Mouse (Mus musculus) urinary bladder, postnatal 36 days (tissue): ENCODE results near the gene Pex11b.
"Not testable (repeated sequence)": the region's sequence is repeated elsewhere in the genome, so short reads cannot be mapped to it uniquely, and the experiment has no call there.

Experiments
- DNase-seq, 2 experiments: peaks; one replicate each; pipeline ENCODE4 v3.0.0; 2022; ENCODE audit warnings: low spot score in 2 of 2, mixed read lengths in 1 of 2

Gene Pex11b

GRCm38 (mm10) chr3:96623201-96623600 lies 12.0 kb upstream of the Pex11b start:
- no peak for DNase-seq

GRCm38 (mm10) chr3:96629729-96630600 lies 5.2 kb upstream of the Pex11b start, which contains the start of gene Rbm8a:
Gene Rbm8a (plus strand): TSS chr3:96629933.
- DNase-seq = peak; percentile 94 to 95

DNA sequence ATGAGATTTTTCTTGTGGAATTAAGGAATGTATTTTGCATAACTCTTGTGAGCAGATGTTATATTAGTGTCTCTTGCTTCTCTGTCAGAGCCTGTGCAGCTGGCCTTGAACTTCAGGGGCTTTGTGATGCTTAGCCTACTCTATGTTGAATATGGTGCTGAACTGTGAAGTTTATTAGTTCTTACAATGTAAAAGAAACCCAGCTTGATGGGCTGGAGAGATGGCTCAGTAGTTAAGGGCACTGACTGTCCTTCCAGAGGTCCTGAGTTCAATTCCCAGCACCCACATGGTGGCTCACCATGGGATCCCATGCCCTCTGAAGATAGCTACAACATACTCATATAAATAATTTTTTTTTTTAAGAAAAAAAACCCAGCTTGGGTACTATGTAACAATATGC lies 3.1 kb upstream of the Pex11b start:
- DNase-seq = no peak

- no peak for DNase-seq
Observed at GRCm38 (mm10) chr3:96634015-96634414, 1.2 kb upstream of the Pex11b start.

GRCm38 (mm10) chr3:96635906-96636305 lies 730 bp downstream of the Pex11b start:
- no peak for DNase-seq

- no peak for DNase-seq
Observed at GRCm38 (mm10) chr3:96636448-96636847, 1.3 kb downstream of the Pex11b start.

DNA sequence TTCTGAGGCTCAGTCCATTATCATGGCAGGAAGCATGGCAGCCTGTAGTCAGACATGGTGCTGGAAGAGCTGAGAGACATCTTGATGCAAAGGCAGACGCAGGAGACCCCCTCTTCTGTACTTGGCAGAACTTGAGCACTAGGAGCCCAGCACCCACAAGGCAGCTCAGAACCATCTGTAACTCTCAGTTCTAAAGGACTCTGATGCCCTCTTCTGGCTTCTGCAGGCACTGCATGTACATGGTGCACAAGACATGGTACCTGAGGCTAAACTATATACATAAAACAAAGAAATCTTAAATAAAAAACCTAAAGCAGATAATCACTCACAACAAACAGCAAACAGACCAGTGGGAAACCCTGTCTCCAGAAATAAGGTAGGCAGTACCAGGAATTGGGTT lies 4.0 kb downstream of the Pex11b start:
- peak in 1 of 2 experiments; percentile 49 for DNase-seq

- DNase-seq = peak in 1 of 2 experiments; percentile 26
Observed at GRCm38 (mm10) chr3:96645018-96645649, 10.0 kb downstream of the Pex11b start, which contains the start of gene Itga10. Gene Itga10 (plus strand): TSS chr3:96645584.

DNA sequence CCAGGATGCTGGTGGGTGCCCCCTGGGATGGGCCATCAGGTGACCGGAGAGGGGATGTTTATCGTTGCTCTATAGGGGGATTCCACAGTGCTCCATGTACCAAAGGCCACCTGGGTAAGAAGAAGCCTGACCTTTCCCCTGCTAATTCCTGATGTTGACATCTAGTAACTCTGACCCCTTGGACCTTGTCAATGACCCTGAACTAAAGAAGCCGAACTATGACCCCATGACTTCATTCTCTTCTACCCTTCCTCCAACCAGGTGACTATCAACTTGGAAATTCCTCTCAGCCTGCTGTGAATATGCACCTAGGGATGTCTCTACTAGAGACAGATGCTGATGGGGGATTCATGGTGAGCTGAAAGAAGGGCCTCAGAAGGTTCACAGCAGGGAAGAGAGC lies 12.2 kb downstream of the Pex11b start:
- no peak for DNase-seq

DNA sequence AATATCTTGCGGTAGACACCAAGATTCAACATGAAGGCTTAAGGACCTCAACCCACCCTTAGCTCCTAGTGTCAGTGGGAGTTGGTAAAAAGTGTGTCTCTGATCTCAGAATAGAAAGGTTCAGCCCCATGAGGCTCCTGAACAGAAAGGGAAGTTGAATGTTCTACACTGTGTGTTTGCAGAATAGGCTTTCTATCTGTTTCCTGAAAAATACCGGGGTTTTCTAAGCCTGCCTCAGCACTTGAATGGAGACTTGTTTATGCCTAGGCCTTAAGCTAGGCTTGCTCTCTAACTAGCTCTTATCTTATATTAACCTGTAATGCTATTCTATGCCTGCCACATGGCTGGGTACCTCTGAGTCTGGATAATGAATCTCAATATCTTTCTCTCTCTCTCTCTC lies 25.7 kb downstream of the Pex11b start:
- no peak for DNase-seq

- DNase-seq = no peak
Observed at GRCm38 (mm10) chr3:96662731-96663316, 27.6 kb downstream of the Pex11b start.

DNA sequence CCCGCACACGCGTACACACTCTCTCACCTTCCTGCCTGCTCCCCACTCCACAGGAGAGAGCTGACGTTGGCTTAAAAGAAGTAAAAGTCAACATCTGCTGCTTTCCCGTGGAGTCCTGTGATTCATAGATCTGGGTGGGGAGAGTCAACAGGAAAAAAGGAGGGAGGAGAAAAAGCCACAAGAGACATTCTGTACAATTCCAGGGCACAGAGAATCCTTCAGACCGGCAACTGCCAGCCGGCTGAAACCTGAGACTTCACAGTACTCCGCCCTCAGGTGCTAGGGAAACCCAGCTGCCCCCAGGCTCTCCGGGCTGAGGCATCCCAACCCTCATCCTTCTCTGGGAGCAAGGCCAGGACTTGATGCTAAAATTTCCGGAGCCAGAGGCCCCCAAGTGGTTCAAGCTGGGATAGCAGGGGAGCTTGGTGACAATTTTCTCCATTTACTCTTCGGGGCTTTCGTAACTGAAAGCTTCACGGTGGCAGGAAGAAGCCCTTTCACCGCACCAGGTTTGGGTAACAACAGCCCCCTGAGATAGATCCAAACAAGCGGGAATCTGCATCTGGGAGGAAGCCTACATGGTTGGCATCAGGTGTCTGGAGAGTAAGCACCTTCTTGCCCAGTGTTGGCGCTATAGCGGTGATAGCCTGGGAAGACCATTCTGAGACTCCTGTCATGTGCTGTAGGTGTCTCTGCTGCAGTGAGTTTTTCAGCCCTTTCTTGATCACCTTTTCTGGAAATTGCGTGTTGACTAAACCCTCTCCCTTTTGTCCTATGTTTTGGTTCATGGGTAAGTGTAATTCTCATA lies 28.5 kb downstream of the Pex11b start:
- DNase-seq = peak; percentile 76 to 79

- not testable (repeated sequence) for DNase-seq
Observed at GRCm38 (mm10) chr3:96665732-96666363, 30.7 kb downstream of the Pex11b start.

DNA sequence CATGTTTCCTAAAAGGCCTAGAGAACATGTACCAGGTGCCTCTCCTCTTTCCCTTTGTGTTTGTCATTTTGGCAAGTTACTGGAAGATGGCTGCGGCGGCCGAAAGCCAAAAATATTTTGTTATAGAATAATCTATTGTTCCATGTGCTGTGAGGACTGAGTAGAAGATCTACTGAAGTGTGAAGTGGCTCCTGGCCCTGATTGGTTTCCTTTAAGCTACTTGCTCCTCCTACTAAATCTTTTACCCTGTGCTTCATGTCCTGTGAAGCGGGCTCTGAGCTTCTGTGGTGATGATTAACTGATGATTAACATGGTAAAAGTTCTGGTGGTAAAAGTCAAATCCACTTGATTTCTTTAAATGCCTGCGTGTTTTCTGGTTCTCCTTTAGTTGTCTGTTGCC lies 31.7 kb downstream of the Pex11b start:
- DNase-seq = no peak

DNA sequence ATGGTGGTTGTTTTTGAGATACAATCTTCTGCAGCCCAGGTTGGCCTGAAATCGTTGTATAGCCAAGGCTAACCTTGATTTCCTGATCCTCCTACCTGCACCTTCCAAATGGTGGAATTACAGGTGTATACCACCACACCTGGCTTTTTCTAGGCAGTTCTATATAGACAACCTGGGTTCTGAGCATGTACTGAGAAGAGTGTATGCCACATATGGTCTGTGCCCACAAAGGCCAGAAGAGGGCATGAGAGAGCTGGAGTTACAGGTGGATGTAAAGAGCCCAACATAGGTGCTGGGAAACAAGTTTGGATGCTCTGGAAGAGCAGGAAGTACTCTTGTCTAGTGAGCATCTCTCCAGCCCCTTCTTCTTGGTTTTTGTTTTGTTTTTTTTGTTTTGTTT lies 32.1 kb downstream of the Pex11b start:
- DNase-seq = no peak

DNA sequence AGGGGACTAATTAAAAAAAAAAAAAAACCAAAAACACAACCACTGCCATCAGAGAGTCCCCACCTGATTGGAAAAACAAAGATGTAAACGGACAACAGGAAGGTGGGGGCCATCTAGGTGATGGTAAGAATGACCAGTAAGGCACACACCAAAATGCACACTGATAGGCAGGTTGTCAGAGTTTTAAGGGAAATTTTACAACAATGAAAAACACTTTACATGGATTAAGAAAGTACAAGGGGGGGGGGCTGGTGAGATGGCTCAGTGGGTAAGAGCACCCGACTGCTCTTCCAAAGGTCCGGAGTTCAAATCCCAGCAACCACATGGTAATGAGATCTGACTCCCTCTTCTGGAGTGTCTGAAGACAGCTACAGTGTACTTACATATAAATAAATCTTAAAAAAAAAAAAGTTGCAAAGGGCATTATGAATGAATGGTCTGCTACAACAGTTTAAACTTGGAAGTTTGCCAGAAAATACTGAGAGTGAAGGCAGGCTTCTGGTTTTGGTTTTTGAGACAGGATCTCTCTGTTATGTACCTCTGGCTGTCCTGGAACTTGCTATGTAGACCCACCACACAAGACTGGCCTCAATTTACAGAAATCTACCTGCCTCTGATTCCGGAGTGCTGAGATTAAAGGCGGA lies 33.4 kb downstream of the Pex11b start:
- DNase-seq = no peak

- peak; percentile 67 to 83 for DNase-seq
Observed at GRCm38 (mm10) chr3:96669727-96670468, 34.7 kb downstream of the Pex11b start, which contains the start of gene Ankrd35. Gene Ankrd35 (plus strand): TSS chr3:96670131.

DNA sequence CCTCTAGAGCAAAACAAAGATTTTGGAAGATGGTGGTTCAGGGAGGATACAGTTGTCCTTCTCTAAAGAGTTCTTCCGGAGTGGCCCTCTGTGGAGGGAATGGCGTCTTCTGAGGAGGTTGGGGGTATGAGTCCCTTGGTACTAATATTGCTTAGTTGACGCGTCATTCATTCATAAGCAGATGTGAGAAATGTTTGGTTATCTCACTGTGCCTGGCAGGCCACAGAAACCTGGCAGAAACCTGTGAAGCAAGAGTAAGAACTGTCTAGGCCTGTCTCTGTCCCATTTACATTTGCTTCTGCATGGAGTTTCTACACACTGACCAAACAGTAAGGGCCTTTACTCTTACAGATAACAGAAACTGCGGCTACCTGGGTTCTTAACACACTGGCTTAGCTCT lies 36.3 kb downstream of the Pex11b start:
- DNase-seq = no peak

DNA sequence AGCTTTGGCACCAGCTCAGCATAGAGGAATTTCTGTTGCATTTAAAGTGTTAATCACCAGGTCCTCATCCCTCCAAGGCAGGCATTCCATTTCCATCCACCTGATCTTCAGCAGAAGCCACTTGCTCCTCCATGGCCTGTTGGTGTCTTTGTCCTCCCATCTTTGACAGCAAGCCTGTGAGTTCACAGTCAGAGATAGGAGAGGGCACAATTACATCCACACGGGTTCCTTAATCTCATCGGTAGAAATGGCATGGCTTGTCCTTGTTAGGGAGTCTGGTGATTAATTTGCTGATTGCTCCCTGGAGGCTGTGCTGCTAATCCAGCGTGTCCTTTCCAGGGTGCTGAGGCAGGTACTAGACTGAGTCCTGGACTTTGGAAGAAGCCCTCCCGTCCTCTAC lies 38.3 kb downstream of the Pex11b start:
- no peak for DNase-seq

DNA sequence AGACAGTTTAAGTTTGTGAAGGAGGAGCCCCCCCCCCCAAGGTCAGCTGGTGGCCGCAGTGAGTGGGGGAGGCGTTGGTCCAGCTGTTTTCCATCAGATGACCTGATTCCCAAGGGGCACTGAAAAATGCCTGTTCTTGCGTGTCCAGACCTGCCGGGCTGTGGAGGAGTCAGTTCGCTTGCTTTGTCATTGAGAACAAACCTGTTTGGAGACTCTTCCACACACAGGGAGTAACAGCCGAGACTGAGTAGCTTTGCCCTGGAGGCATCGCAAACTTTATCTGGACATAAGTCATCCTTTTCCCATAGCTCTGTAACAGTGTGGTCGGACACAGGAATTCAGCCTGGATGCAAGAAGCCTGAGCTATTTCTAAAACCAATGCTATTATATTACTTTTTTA lies 39.3 kb downstream of the Pex11b start:
- DNase-seq = peak; percentile 37 to 65
